Mouse (Mus musculus) thymus, postnatal 0 days (tissue): ENCODE data around the gene Zbtb4. TPM values are rescaled to one million over a fixed set of nuclear protein-coding genes. Genes with fewer than 3 reads are reported as not detected.

Experiments used
- DNase-seq: peaks from one replicate; pipeline ENCODE4 v3.0.0-alpha.2; 2015; ENCODE audit warnings: low spot score
- polyA plus RNA-seq: library from polyadenylated mRNA; unstranded; fragments of >200 nt; fragmentation: Nextera tagmentation; extraction: Ambion mirVana; gene quantifications from 2 replicates; pipeline ENCODE4 v1.2.1, GENCODE M21; 2015

Zbtb4 gene
- polyA plus RNA-seq, 1 experiment from 2014 or later: 2.6 TPM

GRCm38 (mm10) chr11:69800392-69801197 is 34.9 kb downstream of the Zbtb4 start:
- peak; percentile 26 for DNase-seq

- no peak for DNase-seq
Observed at GRCm38 (mm10) chr11:69801379-69801977, 35.8 kb downstream of the Zbtb4 start, which contains the start of gene Fgf11. Fgf11 (minus strand) TSS chr11:69801857.

GRCm38 (mm10) chr11:69802648-69803105 is 37.0 kb downstream of the Zbtb4 start:
- DNase-seq: peak; percentile 66

GRCm38 (mm10) chr11:69803328-69803727 is 37.6 kb downstream of the Zbtb4 start:
- DNase-seq: no peak

GRCm38 (mm10) chr11:69803786-69804651 is 38.3 kb downstream of the Zbtb4 start:
- peak; percentile 80 for DNase-seq

GRCm38 (mm10) chr11:69804652-69804940 is 38.9 kb downstream of the Zbtb4 start:
- DNase-seq: peak; percentile 1

GRCm38 (mm10) chr11:69804972-69805909 is 39.5 kb downstream of the Zbtb4 start, which contains the start of gene Tmem102:
Tmem102 (minus strand) TSS chr11:69805624.
- peak; percentile 3 for DNase-seq

- DNase-seq: no peak
Observed at GRCm38 (mm10) chr11:69806378-69806777, 40.7 kb downstream of the Zbtb4 start.

GRCm38 (mm10) chr11:69807641-69808040 is 41.9 kb downstream of the Zbtb4 start:
- no peak for DNase-seq

- DNase-seq: no peak
Observed at GRCm38 (mm10) chr11:69810280-69810679, 44.6 kb downstream of the Zbtb4 start.

- no peak for DNase-seq
Observed at GRCm38 (mm10) chr11:69815155-69815554, 49.4 kb downstream of the Zbtb4 start, which contains the start of gene Gm39566. Gm39566 (minus strand) TSS chr11:69815298.

- DNase-seq: no peak
Observed at GRCm38 (mm10) chr11:69816520-69816919, 50.8 kb downstream of the Zbtb4 start.

GRCm38 (mm10) chr11:69818365-69818764 is 52.7 kb downstream of the Zbtb4 start, which contains the start of gene Spem2:
Spem2 (minus strand) TSS chr11:69818465.
- no peak for DNase-seq

GRCm38 (mm10) chr11:69818871-69819270 is 53.2 kb downstream of the Zbtb4 start:
- no peak for DNase-seq

- no peak for DNase-seq
Observed at GRCm38 (mm10) chr11:69822080-69822479, 56.4 kb downstream of the Zbtb4 start, which contains the start of gene Spem1. Spem1 (minus strand) TSS chr11:69822180.

GRCm38 (mm10) chr11:69823456-69823855 is 57.7 kb downstream of the Zbtb4 start:
- no peak for DNase-seq

GRCm38 (mm10) chr11:69828832-69829231 is 63.1 kb downstream of the Zbtb4 start:
- no peak for DNase-seq

GRCm38 (mm10) chr11:69833554-69833953 is 67.8 kb downstream of the Zbtb4 start:
- no peak for DNase-seq
